Mouse (Mus musculus): ENCODE measurements around the gene Fgf3. TPM values are rescaled to one million over a fixed set of nuclear protein-coding genes. Genes with fewer than 3 reads are reported as not detected.

Fgf3 gene
- polyA plus RNA-seq, 1 experiment from 2014 or later: 1.1 TPM

DNA sequence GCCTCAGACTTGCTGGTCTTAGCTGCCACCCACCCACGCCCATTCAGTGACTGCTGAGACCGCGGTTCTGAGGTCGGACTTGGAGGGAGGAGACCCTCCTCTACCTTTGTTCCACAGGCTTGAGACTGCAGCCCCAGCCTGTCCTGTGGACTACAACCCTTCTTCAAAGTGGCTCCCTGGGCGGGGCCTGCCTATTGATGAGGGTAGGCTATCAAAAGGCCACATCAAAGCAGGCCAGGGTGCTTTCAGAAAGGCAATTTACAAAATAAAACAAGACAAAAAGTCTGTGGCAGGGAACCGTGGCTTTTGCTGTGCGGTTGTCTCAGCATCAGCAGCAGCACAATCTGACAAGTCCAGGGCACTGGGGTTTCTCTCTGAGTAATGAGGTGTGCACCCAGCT is 16.0 kb upstream of the Fgf3 start:
- no peak overlapping the region for H3K27ac ChIP-seq (replicated peaks)
- H3K36me3 ChIP-seq: no peaks in the 10 kb centered on the region
- H3K27me3 ChIP-seq: peaks cover 19% of the 10 kb centered on the region
- H3K4me1 ChIP-seq: peaks cover 11% of the 10 kb centered on the region
- no peak overlapping the region for H3K4me3 ChIP-seq
- WGBS: 32% methylated on average over 7 of the region's 7 CpGs
- no peak overlapping the region for H3K9ac ChIP-seq (replicated peaks)
- H3K4me2 ChIP-seq (replicated peaks): no peak overlapping the region
- peaks cover 5% of the 10 kb centered on the region; the same call in 1 of the 2 replicates for H3K9me3 ChIP-seq
- no peak for ATAC-seq (ENCODE audit: low FRiP score, low read depth)

DNA sequence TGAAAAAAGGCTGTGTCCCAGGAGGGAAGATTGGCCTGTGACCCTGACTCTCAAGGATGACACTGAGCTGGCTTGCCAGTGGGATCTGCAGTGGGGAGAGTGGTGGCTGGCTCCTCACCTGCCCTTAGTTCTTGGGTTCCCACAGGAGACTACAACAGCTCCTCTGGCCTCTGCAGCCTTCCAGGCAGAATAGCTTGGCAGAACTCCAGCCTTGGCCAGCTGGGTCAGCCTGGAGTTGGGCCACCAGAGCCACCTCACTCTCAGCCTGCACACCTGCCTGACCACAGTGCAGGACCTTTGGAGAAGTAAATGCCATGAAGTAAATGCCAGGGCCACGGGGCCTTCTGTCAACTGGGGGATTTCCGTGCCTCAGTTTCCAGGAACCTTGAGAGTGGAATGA is 13.9 kb upstream of the Fgf3 start:
- H3K27me3 ChIP-seq: peaks cover 22% of the 10 kb centered on the region
- H3K27ac ChIP-seq (replicated peaks): no peak overlapping the region
- WGBS: 91% methylated on average over 2 of the region's 2 CpGs
- H3K9me3 ChIP-seq: no peaks in the 10 kb centered on the region
- no peaks in the 10 kb centered on the region for H3K36me3 ChIP-seq
- H3K4me1 ChIP-seq: peaks cover 11% of the 10 kb centered on the region
- H3K4me3 ChIP-seq: no peak overlapping the region
- no peak overlapping the region for H3K4me2 ChIP-seq (replicated peaks)
- H3K9ac ChIP-seq (replicated peaks): no peak overlapping the region
- ATAC-seq (ENCODE audit: low FRiP score, low read depth): no peak

DNA sequence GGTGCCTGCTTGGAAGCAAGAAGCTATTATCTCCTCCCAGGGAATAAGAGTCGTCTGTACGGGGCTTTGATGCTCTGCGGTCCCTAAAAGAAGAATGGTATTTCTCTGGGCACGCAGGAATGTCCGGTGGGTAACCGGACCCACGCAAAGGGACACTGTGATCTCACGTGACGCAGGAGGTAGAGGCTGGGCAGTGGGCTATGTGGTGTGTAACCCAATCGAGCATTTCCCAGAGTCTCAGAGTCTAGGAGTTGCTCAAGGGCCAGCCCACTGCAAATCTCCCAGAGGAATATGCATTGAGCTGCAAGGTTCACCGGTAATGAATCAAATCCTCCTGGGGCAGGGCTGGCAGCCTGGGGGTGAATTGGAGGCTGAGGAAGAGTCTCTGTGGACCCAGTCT is 9.5 kb upstream of the Fgf3 start:
- Histone ChIP-seq H3K36me3 (no peaks in the 10 kb centered on the region), H3K9ac (replicated peaks) (no peak overlapping the region), H3K4me2 (replicated peaks) (no peak overlapping the region), H3K9me3 (no peaks in the 10 kb centered on the region), H3K4me1 (peaks cover 8% of the 10 kb centered on the region), H3K4me3 (no peak overlapping the region), H3K27me3 (peaks cover 39% of the 10 kb centered on the region), H3K27ac (replicated peaks) (no peak overlapping the region)
- no peak for ATAC-seq (ENCODE audit: low FRiP score, low read depth)
- WGBS: 45% methylated on average over 11 of the region's 11 CpGs

DNA sequence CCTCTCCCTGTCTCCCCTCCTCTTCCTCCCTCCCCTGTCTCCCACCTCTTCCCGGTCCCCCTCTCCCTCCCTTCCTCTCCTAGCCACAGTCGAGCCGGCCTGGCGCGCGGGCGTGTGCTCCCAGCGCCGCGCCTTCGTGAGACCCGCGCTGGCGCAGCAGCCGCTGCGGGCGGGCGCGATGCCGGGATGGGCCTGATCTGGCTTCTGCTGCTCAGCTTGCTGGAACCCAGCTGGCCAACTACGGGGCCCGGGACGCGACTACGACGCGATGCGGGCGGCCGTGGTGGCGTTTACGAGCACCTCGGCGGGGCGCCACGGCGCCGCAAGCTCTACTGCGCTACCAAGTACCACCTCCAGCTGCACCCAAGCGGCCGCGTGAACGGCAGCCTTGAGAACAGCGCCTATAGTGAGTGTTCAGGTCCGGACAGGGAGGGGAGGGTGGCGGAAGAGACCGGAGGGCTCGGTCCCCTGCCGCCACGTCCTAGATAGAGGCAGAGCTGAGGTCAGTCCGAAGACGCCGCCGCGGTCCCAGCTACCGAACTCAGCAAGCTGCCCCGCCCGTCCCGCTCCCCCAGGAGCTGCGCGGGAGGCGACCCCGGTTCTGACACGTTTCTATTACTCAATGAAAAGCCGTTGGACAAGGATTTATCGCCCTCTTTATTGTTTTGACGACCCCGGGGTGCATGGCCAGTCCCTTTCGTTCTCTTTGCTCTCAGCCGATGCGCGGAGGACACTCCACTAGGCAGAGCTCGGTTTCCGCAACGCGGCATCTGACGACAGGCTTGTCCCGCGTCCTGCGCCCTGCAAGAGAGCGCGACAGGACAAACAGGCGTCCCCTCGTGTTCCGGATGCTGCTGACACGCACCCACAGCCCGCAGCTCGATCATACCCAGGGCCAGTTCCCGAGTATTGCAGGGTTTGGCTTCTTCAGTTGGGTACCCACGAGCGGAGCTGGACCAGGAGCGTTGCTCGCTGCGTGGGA is 930 bp downstream of the Fgf3 start:
- Histone ChIP-seq H3K36me3 (no peaks in the 10 kb centered on the region), H3K4me2 (replicated peaks) (peak overlapping the region; percentile 59), H3K27me3 (peaks cover 96% of the 10 kb centered on the region), H3K9me3 (no peaks in the 10 kb centered on the region), H3K4me3 (peak overlapping the region; percentile 42), H3K4me1 (peaks cover 18% of the 10 kb centered on the region), H3K9ac (replicated peaks) (peak overlapping the region; percentile 32; the same call in 1 of the 2 replicates), H3K27ac (replicated peaks) (no peak overlapping the region)
- WGBS: under 1% methylated on average over 93 of the region's 94 CpGs
- ATAC-seq (ENCODE audit: low FRiP score, low read depth): no peak

DNA sequence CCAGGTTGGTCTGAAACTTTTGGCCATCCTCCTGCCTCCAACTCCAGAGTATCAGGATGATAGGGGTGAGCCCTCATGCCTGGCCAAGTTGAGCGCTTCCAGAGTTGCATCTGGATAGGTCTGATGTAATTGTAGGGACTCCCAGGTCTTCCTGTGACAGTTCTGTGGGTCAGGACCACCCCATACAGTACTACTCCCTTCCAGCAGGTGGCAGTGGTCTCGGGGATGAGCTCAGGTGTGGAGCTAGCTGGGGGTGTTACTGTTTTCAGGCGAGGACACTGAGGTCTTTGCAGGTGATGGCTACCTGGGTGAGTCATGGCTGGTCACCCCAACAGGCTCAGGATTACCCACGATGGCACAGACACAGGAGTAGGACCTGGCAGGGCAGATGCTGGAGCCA is 8.3 kb downstream of the Fgf3 start:
- no peak overlapping the region for H3K27ac ChIP-seq (replicated peaks)
- no peak overlapping the region for H3K9ac ChIP-seq (replicated peaks)
- H3K4me2 ChIP-seq (replicated peaks): no peak overlapping the region
- H3K4me1 ChIP-seq: no peaks in the 10 kb centered on the region
- H3K27me3 ChIP-seq: peaks cover 38% of the 10 kb centered on the region
- no peak overlapping the region for H3K4me3 ChIP-seq
- no peaks in the 10 kb centered on the region for H3K36me3 ChIP-seq
- ATAC-seq (ENCODE audit: low FRiP score, low read depth): no peak
- WGBS: 25% methylated on average over 4 of the region's 4 CpGs
- no peaks in the 10 kb centered on the region for H3K9me3 ChIP-seq

DNA sequence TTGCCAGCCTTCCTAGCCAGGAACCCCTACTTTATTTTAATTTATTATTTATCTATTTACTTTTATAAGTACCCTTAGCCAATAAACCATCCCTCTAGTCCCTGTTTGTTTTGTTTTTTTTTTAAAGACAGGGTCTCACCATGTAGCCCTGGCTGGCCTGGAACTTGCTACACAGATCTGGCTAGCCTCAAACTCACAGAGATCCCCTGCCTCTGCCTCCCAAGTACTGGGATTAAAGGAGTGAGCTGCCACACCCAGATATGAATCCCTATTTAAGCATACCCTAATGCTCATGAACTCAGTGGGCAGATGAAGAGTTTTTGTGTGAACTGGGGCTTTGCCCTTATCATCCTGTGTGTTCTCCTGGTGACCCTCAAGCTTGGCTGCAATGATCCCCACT is 9.2 kb downstream of the Fgf3 start, which contains the start of gene Fgf4:
Gene Fgf4, plus strand, starts transcription at position 301 of the 400 bp plus-strand sequence.
- peaks cover 34% of the 10 kb centered on the region for H3K27me3 ChIP-seq
- no peak within 1 kb of the TSS for H3K4me2 ChIP-seq (replicated peaks)
- H3K9ac ChIP-seq (replicated peaks): no peak within 1 kb of the TSS
- H3K4me1 ChIP-seq: no peaks in the 10 kb centered on the region
- no peak for ATAC-seq (ENCODE audit: low FRiP score, low read depth)
- no peaks in the 10 kb centered on the region for H3K36me3 ChIP-seq
- H3K27ac ChIP-seq (replicated peaks): no peak within 1 kb of the TSS
- H3K4me3 ChIP-seq: no peak within 1 kb of the TSS
- H3K9me3 ChIP-seq: no peaks in the 10 kb centered on the region

DNA sequence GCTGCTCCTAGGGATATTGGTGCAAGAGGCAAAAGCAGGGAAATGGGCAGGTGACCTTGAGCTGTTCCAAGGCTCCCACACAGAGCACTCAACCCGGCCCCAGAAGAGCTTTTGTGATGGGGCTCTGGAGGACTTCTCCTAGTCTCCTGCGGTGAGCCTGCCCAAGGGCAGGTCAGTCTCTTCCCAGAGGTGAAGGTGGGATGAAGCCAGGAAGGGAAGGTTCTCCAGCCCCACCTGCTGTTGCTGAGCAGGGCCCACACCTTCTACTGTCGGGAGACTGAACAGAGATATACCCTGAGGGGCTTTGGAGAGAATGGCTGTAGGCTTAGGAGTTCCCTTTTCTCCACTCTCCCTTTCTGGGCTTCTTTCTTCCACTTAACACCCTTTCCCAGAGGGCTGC is 13.4 kb downstream of the Fgf3 start:
- Histone ChIP-seq H3K27ac (replicated peaks) (no peak overlapping the region), H3K36me3 (no peaks in the 10 kb centered on the region), H3K4me3 (no peak overlapping the region), H3K27me3 (peaks cover 26% of the 10 kb centered on the region), H3K9me3 (no peaks in the 10 kb centered on the region), H3K9ac (replicated peaks) (no peak overlapping the region), H3K4me1 (no peaks in the 10 kb centered on the region), H3K4me2 (replicated peaks) (no peak overlapping the region)
- WGBS: 59% methylated on average over 3 of the region's 3 CpGs
- no peak for ATAC-seq (ENCODE audit: low FRiP score, low read depth)

DNA sequence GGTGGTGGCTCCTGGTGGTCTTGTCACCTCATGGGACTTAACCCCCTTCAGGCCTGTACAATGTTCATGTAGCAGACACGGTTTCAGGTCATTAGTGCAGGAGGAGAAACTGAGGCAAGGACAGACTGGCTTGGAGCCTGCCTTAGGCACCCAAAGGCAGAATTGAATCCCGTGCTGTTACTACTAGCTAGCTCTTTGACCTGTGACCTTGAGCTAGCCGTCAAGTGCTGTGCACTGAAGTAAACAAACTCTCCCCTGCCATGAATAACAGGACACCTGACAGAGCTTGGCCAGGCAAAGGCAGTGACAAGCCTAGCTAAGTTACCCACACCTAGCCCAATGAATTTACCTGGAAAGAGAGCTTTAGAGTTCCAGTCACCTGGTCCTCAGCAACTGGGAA is 17.1 kb downstream of the Fgf3 start:
- ATAC-seq (ENCODE audit: low FRiP score, low read depth): no peak
- Histone ChIP-seq H3K4me1 (no peaks in the 10 kb centered on the region), H3K36me3 (no peaks in the 10 kb centered on the region), H3K9ac (replicated peaks) (no peak overlapping the region), H3K27me3 (peaks cover 50% of the 10 kb centered on the region), H3K9me3 (no peaks in the 10 kb centered on the region), H3K27ac (replicated peaks) (no peak overlapping the region), H3K4me2 (replicated peaks) (no peak overlapping the region), H3K4me3 (no peak overlapping the region)
- WGBS: 56% methylated on average over 3 of the region's 3 CpGs

DNA sequence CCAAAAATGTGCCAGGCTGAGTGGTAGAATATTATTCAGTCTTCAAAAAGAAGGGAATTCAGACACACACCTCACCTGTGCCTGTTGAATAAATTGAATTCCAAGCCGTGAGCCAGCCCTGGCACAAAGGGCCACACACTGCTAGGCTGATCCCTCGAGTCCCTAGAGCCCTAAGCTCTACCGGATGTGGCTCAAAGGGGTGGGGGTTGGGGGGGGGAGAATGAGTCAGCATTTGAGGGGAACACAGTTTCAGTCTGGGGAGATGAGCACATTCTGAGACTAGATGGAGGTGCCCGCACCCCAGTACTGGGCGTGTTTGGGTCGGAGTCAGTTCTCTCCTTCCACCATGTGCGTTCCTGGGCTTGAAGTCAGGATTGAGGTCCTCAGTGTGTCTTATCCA is 19.3 kb downstream of the Fgf3 start:
- Histone ChIP-seq H3K36me3 (no peaks in the 10 kb centered on the region), H3K27ac (replicated peaks) (no peak overlapping the region), H3K4me3 (no peak overlapping the region), H3K27me3 (peaks cover 63% of the 10 kb centered on the region), H3K4me2 (replicated peaks) (no peak overlapping the region), H3K9me3 (no peaks in the 10 kb centered on the region), H3K4me1 (peaks cover 12% of the 10 kb centered on the region), H3K9ac (replicated peaks) (no peak overlapping the region)
- WGBS: 85% methylated on average over 7 of the region's 7 CpGs
- ATAC-seq (ENCODE audit: low FRiP score, low read depth): no peak

DNA sequence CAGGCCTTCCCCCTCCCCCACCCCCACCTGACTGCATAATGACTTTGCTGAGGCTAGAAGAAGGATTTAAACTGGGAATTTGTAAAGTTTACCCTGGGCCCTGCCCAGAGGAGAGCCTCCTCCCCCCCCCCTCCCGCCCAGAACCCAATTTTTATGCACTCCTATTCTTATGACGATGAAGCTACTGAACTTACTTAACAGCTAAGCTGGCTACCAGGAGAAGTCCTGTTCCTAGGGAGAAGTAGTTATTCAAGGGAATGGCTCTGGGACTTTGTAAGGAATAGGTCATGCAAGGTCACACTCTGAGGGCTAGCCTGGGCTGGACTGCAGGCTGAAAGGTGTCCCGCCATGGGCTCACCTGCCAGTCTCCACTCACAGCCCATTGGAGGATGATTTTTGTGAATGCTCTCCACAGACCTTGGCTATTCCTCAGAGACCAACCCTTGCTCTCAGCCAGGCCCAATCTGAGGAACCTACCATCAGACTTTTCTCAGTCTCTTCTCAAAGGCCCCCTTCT is 20.0 kb downstream of the Fgf3 start:
- no peak overlapping the region for H3K4me3 ChIP-seq
- H3K27ac ChIP-seq (replicated peaks): no peak overlapping the region
- H3K4me2 ChIP-seq (replicated peaks): no peak overlapping the region
- H3K9me3 ChIP-seq: no peaks in the 10 kb centered on the region
- H3K27me3 ChIP-seq: peaks cover 71% of the 10 kb centered on the region
- no peak for ATAC-seq (ENCODE audit: low FRiP score, low read depth)
- WGBS: 61% methylated on average over 3 of the region's 3 CpGs
- peaks cover 13% of the 10 kb centered on the region for H3K4me1 ChIP-seq
- H3K9ac ChIP-seq (replicated peaks): no peak overlapping the region
- no peaks in the 10 kb centered on the region for H3K36me3 ChIP-seq

DNA sequence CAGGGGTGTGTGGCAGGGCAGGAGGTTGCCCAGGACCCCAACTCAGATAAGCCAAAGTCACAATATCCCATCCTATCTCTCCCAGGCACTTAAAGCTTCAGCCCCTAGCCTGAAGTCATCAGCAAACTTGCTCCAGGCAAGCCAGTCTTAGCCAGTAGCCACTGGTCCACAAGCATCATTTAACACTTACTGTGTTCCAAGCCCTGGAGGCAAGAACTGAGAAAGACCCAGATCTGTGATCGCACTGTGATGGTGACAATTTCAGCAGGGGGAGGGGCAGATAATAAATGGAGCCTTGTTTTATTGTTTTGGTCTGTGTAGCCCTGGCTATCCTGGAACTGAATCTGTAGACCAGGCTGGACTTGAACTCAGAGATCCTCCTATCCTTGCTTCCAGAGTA is 20.8 kb downstream of the Fgf3 start:
- Histone ChIP-seq H3K9me3 (no peaks in the 10 kb centered on the region), H3K27me3 (peaks cover 76% of the 10 kb centered on the region), H3K4me2 (replicated peaks) (no peak overlapping the region), H3K36me3 (no peaks in the 10 kb centered on the region), H3K4me3 (no peak overlapping the region), H3K4me1 (peaks cover 13% of the 10 kb centered on the region), H3K9ac (replicated peaks) (no peak overlapping the region), H3K27ac (replicated peaks) (no peak overlapping the region)
- 83% methylated on average over 1 of the region's 1 CpGs for WGBS
- no peak for ATAC-seq (ENCODE audit: low FRiP score, low read depth)

DNA sequence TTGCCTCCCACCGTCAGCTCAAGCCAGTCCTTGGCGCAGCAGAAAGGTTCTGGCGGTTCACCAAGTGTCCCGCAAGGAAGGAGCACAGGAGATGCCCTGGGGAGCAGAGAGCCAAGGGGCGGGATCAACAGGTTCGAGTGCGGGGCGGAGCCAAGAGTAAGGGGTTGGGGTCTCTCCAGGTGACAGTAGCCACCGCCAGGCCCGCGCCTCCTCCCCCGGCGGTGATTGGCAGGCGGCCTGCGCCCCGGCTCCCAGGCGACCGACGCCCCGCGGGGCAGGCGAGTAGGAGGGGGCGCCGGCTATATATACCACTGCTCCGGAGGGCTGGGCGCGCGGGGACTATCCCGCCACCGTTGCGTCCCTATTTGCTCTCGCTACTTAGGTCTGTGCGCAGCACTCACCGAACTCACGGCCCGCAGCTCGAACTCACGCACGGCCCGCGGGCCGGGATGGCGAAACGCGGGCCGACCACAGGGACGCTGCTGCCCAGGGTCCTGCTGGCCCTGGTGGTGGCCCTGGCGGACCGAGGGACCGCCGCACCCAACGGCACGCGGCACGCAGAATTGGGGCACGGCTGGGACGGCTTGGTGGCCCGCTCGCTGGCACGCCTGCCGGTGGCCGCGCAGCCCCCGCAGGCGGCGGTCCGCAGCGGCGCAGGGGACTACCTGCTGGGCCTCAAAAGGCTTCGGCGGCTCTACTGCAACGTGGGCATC is 23.3 kb downstream of the Fgf3 start:
- Histone ChIP-seq H3K27ac (replicated peaks) (no peak overlapping the region), H3K9ac (replicated peaks) (no peak overlapping the region), H3K4me2 (replicated peaks) (peak overlapping the region; percentile 44), H3K27me3 (peaks cover 85% of the 10 kb centered on the region), H3K4me1 (peaks cover 13% of the 10 kb centered on the region), H3K9me3 (no peaks in the 10 kb centered on the region), H3K4me3 (peak overlapping the region; percentile 32), H3K36me3 (no peaks in the 10 kb centered on the region)
- no peak for ATAC-seq (ENCODE audit: low FRiP score, low read depth)
- WGBS: 1% methylated on average over 70 of the region's 72 CpGs

Measured in midbrain, embryonic 12.5 days (tissue).